Mouse (Mus musculus) adrenal gland, adult (tissue): ENCODE data around the gene Gpr68.

Source experiments
- DNase-seq, 2 experiments: peaks; one replicate each; pipeline ENCODE4 v3.0.0; 2022 to 2023; ENCODE audit warnings: low spot score in 1 of 2; ENCODE audit not compliant: inconsistent age in 2 of 2

Gene Gpr68

GRCm38 (mm10) chr12:100907598-100908297 is at the start of gene Gpr68:
Gene Gpr68 (minus strand): TSS chr12:100908198.
- DNase-seq, result peak; percentile 39 to 76

DNA sequence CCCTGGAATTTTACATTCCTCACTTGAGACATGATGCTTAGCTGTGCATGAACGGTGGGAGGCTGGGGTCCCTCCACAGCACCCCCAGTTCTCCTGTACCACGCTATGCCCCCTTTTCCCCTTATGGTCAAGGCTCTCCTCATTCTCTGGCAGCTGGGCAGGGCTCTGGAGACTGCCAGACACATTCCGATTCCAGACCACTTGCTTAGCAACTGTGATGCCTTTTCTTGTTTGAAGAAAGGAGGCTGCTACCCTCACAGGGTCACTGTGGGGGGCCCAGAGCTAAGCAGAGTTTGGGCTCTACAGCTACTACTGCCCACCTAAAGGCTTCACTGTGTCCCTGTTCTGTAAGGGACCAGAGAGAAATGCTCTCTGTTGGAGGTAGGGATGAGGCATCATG is 49.3 kb upstream of the Gpr68 start:
- no peak for DNase-seq

DNA sequence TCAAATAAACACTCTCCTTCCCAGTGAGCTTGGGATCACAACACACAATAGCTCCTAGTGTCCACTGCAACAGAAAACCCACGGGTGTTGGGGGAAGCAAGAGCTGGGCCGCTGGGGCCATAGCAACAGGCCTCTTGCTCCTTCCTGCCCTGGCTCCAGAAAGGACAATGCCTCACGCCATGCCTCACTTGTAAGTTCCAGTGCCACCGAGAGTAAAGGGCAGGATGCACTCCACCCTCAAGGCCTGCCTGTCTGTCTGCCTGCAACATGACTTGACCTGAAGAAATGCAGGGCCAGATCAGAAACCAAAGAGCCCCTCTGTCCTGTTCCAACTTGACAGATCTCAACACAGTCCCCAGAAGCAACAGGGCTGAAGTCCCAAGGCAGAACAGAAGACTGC is 48.8 kb upstream of the Gpr68 start:
- DNase-seq, result no peak

DNA sequence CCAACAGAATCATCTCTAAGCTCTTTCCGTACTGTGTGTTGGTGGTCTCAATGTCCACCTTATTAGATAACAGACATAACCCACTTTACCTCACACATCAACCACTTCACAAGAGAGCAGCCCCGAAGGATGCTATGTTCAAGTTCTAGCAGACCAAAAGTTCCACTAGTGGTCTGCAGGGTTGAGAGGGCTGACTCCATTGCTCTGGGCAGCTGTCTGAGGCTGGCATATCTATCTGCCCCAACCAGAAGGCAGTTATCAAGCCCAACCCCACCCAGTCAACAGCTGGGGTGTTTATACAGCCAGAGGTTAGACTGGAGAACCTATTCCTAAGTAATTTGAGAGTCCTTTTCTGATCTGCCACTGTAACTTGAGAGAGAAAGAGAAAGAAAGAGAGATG is 48.0 kb upstream of the Gpr68 start:
- DNase-seq, result no peak

DNA sequence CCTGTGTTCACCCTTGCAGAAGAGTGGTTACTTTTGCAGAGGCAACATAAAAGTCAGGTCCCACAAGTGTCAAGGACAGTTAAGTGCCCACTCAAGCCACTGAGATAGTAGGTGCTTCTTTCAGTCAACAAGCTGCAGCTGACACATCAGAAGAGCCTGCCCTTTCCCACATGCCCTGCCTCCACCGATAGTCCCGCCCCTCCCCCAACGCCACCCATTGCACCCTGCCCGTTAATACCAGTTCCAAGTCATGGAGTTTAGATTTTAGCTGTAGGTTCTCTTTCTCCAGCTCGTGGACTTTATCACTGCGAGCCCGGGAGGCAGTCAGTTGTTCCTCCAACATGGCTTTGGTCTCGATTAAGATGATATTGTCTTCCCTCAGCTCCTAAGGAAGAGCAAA is 45.9 kb upstream of the Gpr68 start:
- no peak for DNase-seq

DNA sequence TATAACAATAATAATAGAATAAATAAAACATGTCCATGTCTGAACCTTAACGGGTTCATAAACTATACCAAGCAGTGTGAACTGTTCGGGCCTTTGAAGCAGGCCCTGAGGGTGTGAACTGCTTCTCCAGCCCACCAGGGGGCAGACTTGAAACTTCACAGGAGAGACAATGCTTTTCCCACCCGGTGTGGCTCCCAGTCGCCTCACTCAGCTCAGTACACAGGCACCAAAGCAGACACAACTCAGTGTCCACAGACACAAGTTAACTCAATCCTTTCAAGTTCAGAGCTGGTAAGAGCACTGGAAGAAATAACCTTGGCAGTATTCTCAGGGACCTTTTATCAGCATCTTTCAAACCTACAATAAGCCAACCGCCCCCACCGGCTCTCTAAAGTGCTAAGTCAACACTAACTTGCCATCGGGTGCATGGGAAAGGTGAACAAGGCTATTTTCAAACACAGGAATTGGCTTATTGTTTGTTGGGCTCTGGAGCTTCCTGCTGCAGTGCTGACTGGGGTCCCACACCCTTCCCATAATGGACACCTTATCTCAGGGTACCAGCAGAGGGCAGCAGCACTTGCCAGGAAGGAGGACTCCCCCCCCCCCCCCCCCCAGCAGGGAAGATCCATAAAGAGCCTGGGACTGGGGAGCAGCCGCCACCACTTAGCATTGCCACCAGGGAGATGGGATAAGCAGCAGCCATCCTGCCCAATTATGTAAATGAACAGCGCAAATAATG is 44.4 kb upstream of the Gpr68 start:
- peak; percentile 68 to 87 for DNase-seq

GRCm38 (mm10) chr12:100949146-100949545 is 41.1 kb upstream of the Gpr68 start:
- DNase-seq, result no peak

DNA sequence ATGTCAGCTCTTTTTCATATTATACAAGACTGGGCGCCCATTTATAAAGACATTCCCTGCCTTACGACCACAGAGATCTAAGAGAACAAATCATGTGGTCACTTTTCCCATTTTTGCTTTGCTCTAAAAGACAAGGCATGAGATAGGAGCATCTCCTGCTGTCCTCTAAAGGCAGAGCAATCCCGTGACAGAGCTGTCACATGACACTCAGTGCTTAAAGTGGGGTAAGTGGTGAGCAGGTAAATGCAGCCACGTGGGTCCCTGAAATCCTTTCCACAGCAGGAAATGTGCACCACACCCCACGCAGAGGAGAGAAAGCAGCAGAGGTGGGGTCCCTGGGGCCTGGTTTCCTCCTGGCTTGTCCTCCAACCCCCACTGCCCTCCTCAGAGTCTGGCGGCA is 40.0 kb upstream of the Gpr68 start:
- DNase-seq, result no peak

- no peak for DNase-seq
These were observed 38.0 kb upstream of the Gpr68 start for GRCm38 (mm10) chr12:100945948-100946347.

DNA sequence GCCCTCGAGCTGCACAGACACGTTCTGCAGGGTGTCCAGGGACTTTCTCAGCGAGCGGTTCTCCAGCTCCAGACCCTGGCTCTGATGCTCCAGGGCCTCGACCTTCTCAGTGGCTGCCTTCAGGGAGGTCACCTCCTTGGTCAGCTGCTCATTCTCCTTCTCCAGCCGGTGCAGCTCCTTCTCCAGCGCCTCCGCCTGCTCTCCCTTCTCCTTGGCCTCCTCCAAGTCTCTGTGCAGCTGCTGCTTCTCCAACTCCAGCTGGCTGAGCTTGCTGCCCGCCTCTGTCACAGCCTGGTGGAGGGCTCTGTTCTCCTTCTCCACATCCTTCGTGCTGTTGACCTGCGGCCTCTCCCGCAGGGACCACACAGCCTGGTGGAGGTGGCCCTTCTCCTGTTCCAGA is 37.5 kb upstream of the Gpr68 start:
- no peak for DNase-seq

- DNase-seq, result no peak
These were observed 36.9 kb upstream of the Gpr68 start for GRCm38 (mm10) chr12:100944921-100945336.

DNA sequence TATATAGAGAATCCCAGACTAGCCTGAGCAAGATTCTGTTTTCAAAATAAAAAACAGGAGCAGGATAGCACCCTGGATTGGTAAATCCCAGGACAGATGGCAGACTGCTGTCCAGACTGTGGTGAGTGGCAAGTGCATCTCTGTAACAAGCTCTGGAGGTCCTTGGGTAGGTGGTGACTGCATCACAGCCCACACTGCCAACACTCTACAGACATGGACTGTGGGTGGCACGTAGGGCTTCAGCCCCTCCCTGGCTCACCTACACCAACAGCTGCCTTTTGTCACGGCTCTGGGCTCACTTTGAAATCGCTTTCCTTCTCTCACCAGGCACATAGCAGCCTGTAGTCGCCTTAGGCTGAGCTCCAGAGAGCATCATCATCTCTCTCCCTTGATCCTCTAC is 35.1 kb upstream of the Gpr68 start:
- DNase-seq, result no peak

DNA sequence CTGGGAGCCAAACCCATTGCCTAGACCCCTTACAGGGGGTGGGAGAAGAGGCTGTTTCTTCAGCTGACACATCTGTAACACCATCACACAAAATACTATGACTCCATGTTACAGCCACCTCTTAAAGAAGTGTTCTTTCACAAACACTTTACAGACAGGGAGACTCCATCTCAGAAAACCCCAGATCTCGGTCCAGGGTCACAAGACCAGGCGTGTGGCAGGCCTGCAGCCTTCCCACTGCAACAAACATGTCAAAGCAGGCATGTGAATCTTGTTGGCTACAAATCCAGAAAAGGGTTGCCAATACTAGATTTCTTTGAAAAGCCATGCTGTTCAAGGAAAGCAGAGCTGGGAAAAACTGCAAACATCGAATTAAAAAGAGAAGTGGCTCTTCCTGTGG is 33.4 kb upstream of the Gpr68 start:
- no peak for DNase-seq

- DNase-seq, result peak in 1 of 2 experiments; percentile 47
These were observed 29.7 kb upstream of the Gpr68 start for GRCm38 (mm10) chr12:100937441-100938360.

DNA sequence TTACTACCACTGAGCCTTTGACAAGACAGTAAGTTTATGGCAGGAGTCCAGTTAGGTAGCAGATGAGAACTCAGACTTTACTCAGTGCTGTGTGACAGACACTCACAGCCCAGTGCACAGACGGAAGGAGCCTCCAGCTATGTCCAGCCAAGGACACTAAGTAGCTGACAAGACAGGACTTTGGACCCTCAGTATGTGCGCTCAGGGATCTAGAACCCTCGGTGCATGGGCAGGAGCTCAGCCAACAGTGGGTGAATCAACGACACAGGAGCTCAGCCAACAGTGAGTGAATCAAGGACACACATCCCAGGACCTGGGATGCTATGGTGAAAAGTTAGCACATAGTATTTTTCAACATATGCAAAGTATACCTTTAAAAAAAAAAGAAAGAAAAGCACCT is 28.7 kb upstream of the Gpr68 start:
- DNase-seq, result peak in 1 of 2 experiments; percentile 58

- DNase-seq, result peak; percentile 54 to 89
These were observed 28.1 kb upstream of the Gpr68 start for GRCm38 (mm10) chr12:100936116-100936515.

DNA sequence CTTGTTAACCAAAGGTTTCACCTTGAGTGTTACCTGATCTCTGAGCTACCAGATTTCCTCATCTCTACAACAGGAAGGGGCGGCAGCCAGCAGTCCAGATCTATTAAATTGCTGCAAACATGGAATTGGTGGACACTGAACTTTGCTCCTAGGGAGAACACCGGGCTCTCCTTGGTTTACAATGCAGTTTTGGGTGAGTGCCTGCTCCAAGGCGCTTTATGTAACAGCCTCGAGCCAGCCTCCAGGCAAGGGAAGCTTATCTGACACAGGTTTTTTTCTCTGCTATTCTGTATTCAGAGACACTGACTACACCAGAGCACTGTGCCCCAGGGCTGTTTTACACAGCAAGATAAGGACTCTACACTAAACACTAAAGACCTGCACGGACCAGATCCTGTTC is 26.8 kb upstream of the Gpr68 start:
- DNase-seq, result no peak

GRCm38 (mm10) chr12:100931653-100932052 is 23.7 kb upstream of the Gpr68 start:
- DNase-seq, result no peak

DNA sequence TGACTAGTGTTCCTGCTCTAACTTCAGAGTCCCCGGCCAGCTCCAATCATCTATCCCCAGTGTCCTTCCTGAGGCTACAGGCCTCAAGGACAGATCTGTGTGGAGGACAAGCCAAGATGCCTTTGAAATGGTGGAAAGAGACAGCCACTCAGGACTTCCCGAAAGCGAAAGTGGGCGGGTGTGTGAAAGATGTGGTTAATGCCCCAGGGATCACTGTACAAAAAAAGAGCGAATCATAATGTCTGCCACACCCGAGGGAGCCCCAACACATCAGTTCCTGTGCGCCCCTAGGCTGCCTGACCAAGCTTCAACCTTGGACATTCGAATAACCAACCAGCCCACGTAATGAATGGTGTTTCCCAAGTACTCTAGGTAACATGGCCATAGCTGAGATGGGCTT is 20.3 kb upstream of the Gpr68 start:
- DNase-seq, result peak in 1 of 2 experiments; percentile 35

GRCm38 (mm10) chr12:100925644-100926619 is 17.9 kb upstream of the Gpr68 start:
- DNase-seq, result peak in 1 of 2 experiments; percentile 91
